Mouse (Mus musculus): ENCODE measurements at regions not wholly inside any gene's neighbourhood (a gene's known extent, or its start where the extent isn't known, plus 50 kb on each side); places are given as distances from the start of the nearest gene placed in this dataset.

- TF ChIP-seq GATA1 (IDR thresholded peaks at IDR 0.05; ENCODE audit: low read length), result no peak
These were observed 122.3 kb upstream of the Cpsf6 start for GRCm38 (mm10) chr10:117502135-117502534.

DNA sequence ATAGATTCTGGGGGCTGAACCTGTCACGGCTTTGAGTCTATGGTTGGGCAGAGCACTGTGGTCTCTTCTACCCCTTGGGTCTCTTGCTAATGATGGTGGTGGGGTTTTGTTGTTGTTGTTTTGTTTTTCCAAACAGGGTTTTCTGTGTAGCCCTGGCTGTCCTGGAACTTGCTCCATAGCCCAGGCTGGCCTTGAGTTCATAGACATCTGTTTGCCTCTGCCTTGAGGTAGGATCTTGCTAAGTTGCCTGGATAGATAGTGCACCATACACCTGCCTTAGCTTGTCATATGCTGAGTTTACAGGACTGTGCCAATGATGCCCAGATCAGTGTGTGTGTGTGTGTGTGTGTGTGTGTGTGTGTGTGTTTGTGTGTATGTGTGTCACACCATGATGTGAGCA is 121.6 kb upstream of the Cpsf6 start:
- TF ChIP-seq GATA1 (IDR thresholded peaks at IDR 0.05; ENCODE audit: low read length), result no peak

DNA sequence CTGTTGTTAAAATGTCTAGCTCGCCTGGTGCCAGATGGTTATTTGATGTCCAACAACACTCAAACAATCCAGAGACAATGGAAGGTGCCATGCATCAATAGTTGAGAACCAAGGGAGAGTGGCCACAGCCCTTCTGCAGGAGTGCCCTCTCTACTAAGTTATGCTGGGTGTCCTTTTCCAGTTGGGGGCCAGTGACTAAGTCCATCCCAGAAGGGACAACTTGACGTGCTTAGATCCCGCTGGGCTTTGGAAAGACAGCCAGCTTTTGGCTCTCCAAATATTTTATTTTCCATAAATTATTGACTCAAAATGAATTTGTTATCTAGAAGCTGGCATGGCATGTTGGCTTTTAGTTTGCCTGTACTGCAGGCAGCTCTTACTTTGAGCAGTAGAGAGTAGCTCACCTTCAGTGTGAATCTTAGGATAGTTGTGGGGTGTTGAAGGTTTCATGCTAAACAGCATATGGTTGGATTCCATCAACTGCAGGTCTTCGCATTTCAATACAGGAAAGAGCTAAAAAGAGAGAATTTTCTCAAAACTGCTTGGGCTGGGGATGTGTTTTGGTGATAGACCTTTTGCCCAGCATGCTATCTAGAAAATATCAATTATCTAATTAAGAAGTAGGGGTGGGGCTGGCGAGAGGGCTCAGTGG is 120.8 kb upstream of the Cpsf6 start:
- TF ChIP-seq GATA1 (IDR thresholded peaks at IDR 0.05; ENCODE audit: low read length), result no peak

- TF ChIP-seq GATA1 (IDR thresholded peaks at IDR 0.05; ENCODE audit: low read length), result no peak
These were observed 120.1 kb upstream of the Cpsf6 start for GRCm38 (mm10) chr10:117499864-117500453.

- no peak for TF ChIP-seq GATA1 (IDR thresholded peaks at IDR 0.05; ENCODE audit: low read length)
These were observed 119.5 kb upstream of the Cpsf6 start for GRCm38 (mm10) chr10:117499177-117499863.

- TF ChIP-seq GATA1 (IDR thresholded peaks at IDR 0.05; ENCODE audit: low read length), result no peak
These were observed 118.7 kb upstream of the Cpsf6 start for GRCm38 (mm10) chr10:117498497-117498896.

GRCm38 (mm10) chr10:117497565-117498256 is 117.9 kb upstream of the Cpsf6 start:
- TF ChIP-seq GATA1 (IDR thresholded peaks at IDR 0.05; ENCODE audit: low read length), result no peak

- TF ChIP-seq GATA1 (IDR thresholded peaks at IDR 0.05; ENCODE audit: low read length), result no peak
These were observed 116.5 kb upstream of the Cpsf6 start for GRCm38 (mm10) chr10:117496064-117497011.

DNA sequence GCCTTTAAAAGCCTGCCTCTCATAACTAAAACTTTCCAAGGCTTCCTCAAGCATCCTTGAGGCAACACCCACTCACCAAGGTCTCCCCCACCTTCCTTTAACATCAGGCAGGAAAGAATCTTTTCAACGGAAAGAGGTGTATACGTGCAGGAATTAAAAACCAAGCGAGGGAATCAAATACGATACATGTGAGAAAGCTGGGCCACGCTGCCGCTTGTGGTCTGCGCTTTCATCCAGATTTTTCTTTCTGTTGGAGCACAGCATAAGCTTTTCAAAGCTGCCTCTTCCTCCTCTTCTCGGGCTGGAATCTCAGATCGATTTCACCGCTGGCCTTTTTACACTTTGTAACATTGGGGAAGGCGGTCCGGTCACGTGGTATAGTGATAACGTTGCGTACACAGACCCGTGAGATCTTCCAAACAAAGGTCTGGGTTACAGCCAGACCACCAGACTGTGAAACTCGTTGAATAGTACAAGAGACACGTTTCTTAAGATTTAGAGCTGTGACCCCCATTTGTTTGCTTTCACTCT is 114.4 kb upstream of the Cpsf6 start:
- no peak for TF ChIP-seq GATA1 (IDR thresholded peaks at IDR 0.05; ENCODE audit: low read length)

DNA sequence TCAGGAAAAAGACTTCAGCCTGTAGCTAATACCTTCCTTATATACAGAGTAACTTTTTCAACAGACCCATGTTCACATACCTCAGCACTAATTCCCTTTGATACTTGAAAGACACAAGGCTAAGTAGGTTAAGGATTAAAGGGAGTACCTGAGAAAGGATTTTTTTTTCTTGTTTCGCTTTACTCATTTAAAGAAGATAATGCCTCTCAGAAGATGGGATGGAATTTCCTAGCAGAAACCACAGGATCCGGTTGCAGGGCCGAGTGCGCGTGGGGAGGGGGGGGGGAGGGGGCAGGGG is 114.0 kb upstream of the Cpsf6 start:
- TF ChIP-seq GATA1 (IDR thresholded peaks at IDR 0.05; ENCODE audit: low read length), result no peak

DNA sequence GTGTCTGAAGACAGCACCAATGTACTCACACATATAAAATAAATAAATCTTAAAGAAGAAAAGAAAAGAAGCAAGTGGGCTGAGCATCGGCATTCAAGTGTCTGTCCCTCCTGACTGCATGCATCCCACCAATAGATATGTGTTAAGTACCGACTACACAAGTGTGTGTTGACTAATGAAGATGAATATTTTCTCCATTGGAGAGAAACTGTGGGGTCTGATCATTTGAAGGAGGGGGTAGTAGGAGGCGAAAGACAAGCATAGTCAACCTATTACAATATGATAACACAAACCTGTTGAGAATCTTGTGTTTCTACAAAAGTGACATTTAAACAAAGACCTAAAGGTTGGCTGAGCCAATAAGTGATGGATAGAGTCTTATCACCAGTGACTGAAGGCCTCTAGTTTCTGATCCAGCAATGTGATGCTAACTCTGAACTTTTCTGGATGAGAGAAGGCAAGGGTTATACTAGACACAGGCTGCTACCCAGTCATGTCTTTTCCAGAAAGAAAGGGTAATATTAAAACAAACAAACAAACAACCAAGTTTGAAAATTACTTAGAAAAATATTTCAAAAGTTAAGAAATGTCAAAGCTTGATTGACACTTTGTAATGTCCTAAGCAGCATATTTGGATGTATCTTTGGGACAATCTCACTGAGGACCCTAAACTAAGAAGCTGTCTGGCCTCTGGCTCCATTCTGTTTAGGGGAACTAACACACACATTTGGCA is 113.4 kb upstream of the Cpsf6 start:
- no peak for TF ChIP-seq GATA1 (IDR thresholded peaks at IDR 0.05; ENCODE audit: low read length)

DNA sequence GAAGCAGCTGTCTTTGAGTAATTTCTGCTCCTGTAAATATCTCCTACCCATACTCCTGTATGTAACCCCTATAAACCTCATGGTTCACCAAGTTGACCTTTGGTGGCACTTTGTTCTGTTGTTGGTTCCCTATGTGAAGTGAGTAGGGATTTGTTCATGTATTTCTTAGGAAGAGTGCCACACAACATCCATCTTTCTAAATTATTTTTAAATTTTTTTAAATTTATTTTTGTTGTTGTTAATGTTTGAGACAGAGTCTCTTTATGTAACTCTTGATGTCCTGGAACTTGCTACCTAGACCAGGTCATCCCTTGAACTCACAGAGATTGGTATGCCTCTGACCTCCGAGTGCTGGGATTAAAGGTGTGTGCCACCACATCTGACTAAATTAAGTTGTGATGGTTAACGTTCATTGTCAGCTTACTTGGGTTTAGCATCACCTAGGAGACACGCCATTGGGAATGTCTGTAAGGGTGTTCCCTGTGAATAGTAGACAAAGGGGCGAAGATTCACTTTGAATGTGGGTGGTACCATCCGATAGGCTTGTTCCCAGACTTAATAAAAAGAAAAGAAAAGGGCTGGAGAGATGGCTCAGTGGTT is 112.7 kb upstream of the Cpsf6 start:
- TF ChIP-seq GATA1 (IDR thresholded peaks at IDR 0.05; ENCODE audit: low read length), result no peak

GRCm38 (mm10) chr10:117491711-117492110 is 111.9 kb upstream of the Cpsf6 start:
- no peak for TF ChIP-seq GATA1 (IDR thresholded peaks at IDR 0.05; ENCODE audit: low read length)

Data from G1E-ER4 (cell line).